Mouse (Mus musculus): ENCODE data around the gene C2cd4c. TPM values are rescaled to one million over a fixed set of nuclear protein-coding genes. Genes with fewer than 3 reads are reported as not detected.

C2cd4c gene
- polyA plus RNA-seq, 1 experiment from 2014 or later, result 0.28 TPM

DNA sequence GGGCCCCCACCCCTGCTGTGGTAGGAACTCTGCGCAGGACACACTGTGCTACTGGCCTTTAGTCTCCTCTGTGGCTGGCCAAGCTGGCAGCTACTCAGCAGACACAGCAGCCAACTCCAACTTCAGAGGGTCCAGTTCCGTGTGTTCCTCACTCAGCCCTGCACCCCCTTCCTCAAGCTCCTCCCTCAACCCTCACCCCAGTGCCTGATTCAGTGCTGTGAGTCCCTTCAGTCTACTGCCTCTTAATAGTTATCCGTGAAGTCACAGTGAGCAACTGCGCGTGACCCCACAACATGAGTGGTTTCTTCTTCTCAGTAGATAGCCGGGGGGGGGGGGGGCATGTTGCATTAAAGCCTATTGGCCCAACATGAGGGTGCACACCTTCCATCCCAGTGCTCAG lies 40.2 kb downstream of the C2cd4c start:
- no peaks in the 10 kb centered on the region for H3K9me3 ChIP-seq
- H3K36me3 ChIP-seq, result no peaks in the 10 kb centered on the region
- no peak overlapping the region for H3K27ac ChIP-seq
- no peaks in the 10 kb centered on the region for H3K4me1 ChIP-seq (replicated peaks)
- no peaks in the 10 kb centered on the region for H3K27me3 ChIP-seq
- no peak overlapping the region for H3K9ac ChIP-seq (replicated peaks)
- 90% methylated on average over 6 of the region's 6 CpGs for WGBS
- ATAC-seq, result no peak
- H3K4me2 ChIP-seq (replicated peaks), result no peak overlapping the region
- no peak overlapping the region for H3K4me3 ChIP-seq (replicated peaks)

GRCm38 (mm10) chr10:79571314-79571713 lies 42.5 kb downstream of the C2cd4c start:
- Histone ChIP-seq H3K27me3 (no peaks in the 10 kb centered on the region), H3K4me2 (replicated peaks) (no peak overlapping the region), H3K9ac (replicated peaks) (no peak overlapping the region), H3K4me3 (replicated peaks) (no peak overlapping the region), H3K4me1 (replicated peaks) (no peaks in the 10 kb centered on the region), H3K36me3 (no peaks in the 10 kb centered on the region), H3K27ac (no peak overlapping the region), H3K9me3 (no peaks in the 10 kb centered on the region)
- no peak for ATAC-seq
- WGBS, result 97% methylated on average over 2 of the region's 2 CpGs

DNA sequence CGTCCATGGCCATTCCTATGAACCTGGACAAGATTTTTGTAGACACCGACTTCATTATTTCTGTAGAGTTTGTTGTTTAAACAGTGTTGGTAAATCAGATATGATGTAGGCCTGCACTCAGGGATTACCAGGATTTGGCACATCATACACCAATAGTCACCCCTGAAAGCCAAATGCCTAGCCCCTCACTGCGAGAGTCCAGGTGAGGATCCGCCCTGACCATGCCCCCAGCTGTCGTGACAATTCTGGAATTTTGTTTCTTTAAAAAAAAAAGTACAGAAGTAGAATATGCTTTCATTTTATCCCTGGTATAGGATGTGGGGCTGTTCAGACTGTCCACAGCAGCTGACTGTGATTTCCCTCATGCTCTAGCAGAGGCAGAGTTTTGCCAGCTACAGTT lies 43.9 kb downstream of the C2cd4c start:
- ATAC-seq, result no peak

GRCm38 (mm10) chr10:79559716-79560115 lies 54.1 kb downstream of the C2cd4c start:
- H3K4me2 ChIP-seq (replicated peaks), result no peak overlapping the region
- no peak overlapping the region for H3K4me3 ChIP-seq (replicated peaks)
- WGBS, result 93% methylated on average over 2 of the region's 2 CpGs
- no peak overlapping the region for H3K27ac ChIP-seq
- H3K9ac ChIP-seq (replicated peaks), result no peak overlapping the region
- ATAC-seq, result no peak
- H3K4me1 ChIP-seq (replicated peaks), result peaks cover 6% of the 10 kb centered on the region; the same call in 1 of the 2 replicates
- no peaks in the 10 kb centered on the region for H3K9me3 ChIP-seq
- H3K36me3 ChIP-seq, result no peaks in the 10 kb centered on the region
- H3K27me3 ChIP-seq, result no peaks in the 10 kb centered on the region

More for the DNA sequence above, 43.9 kb downstream of the C2cd4c start:
- no peaks in the 10 kb centered on the region for H3K27me3 ChIP-seq
- no peak overlapping the region for H3K4me3 ChIP-seq (replicated peaks)
- no peaks in the 10 kb centered on the region for H3K9me3 ChIP-seq
- no peak overlapping the region for H3K4me2 ChIP-seq (replicated peaks)
- 95% methylated on average over 5 of the region's 5 CpGs for WGBS
- no peak overlapping the region for H3K27ac ChIP-seq
- H3K36me3 ChIP-seq, result no peaks in the 10 kb centered on the region
- H3K4me1 ChIP-seq (replicated peaks), result no peaks in the 10 kb centered on the region
- H3K9ac ChIP-seq (replicated peaks), result no peak overlapping the region

- Histone ChIP-seq H3K4me1 (replicated peaks) (peaks cover 24% of the 10 kb centered on the region), H3K4me3 (replicated peaks) (no peak overlapping the region), H3K9me3 (no peaks in the 10 kb centered on the region), H3K27ac (no peak overlapping the region), H3K36me3 (no peaks in the 10 kb centered on the region), H3K4me2 (replicated peaks) (no peak overlapping the region), H3K9ac (replicated peaks) (no peak overlapping the region), H3K27me3 (no peaks in the 10 kb centered on the region)
- 97% methylated on average over 5 of the region's 5 CpGs for WGBS
- ATAC-seq, result no peak
Observed at GRCm38 (mm10) chr10:79557496-79557895, 56.3 kb downstream of the C2cd4c start.

GRCm38 (mm10) chr10:79556951-79557350 lies 56.9 kb downstream of the C2cd4c start:
- Histone ChIP-seq H3K36me3 (no peaks in the 10 kb centered on the region), H3K4me1 (replicated peaks) (peaks cover 28% of the 10 kb centered on the region), H3K27me3 (no peaks in the 10 kb centered on the region), H3K27ac (no peak overlapping the region), H3K9me3 (no peaks in the 10 kb centered on the region), H3K9ac (replicated peaks) (no peak overlapping the region), H3K4me2 (replicated peaks) (no peak overlapping the region), H3K4me3 (replicated peaks) (no peak overlapping the region)
- ATAC-seq, result no peak
- WGBS, result 94% methylated on average over 5 of the region's 5 CpGs

Other genes starting within 250 kb of the C2cd4c start
- not detected in 2 replicates for gene Vmn2r83, start 145.3 kb downstream of the C2cd4c start, polyA plus RNA-seq (2015; fragmentation: Nextera tagmentation; extraction: Ambion mirVana)
- gene Plpp2, start 80.2 kb downstream of the C2cd4c start, polyA plus RNA-seq (2015; fragmentation: Nextera tagmentation; extraction: Ambion mirVana), result 9.5 and 10.5 TPM in 2 replicates
- gene Mier2, start 58.8 kb downstream of the C2cd4c start, polyA plus RNA-seq (2015; fragmentation: Nextera tagmentation; extraction: Ambion mirVana), result 50.4 and 61.4 TPM in 2 replicates
- not detected in 2 replicates for gene Theg, start 26.7 kb downstream of the C2cd4c start, polyA plus RNA-seq (2015; fragmentation: Nextera tagmentation; extraction: Ambion mirVana)
- 18.4 and 20.5 TPM in 2 replicates for gene Shc2, start 23.9 kb upstream of the C2cd4c start, polyA plus RNA-seq (2015; fragmentation: Nextera tagmentation; extraction: Ambion mirVana)
- gene Odf3l2, start 31.7 kb upstream of the C2cd4c start, polyA plus RNA-seq (2015; fragmentation: Nextera tagmentation; extraction: Ambion mirVana), result 0.27 TPM in 1 of 2 replicates, not detected in the other
- 0.50 and 0.90 TPM in 2 replicates for gene Madcam1, start 50.5 kb upstream of the C2cd4c start, polyA plus RNA-seq (2015; fragmentation: Nextera tagmentation; extraction: Ambion mirVana)
- gene Tpgs1, start 55.3 kb upstream of the C2cd4c start, polyA plus RNA-seq (2015; fragmentation: Nextera tagmentation; extraction: Ambion mirVana), result 80.8 and 84.1 TPM in 2 replicates
- 109 and 110 TPM in 2 replicates for gene Cdc34, start 68.2 kb upstream of the C2cd4c start, polyA plus RNA-seq (2015; fragmentation: Nextera tagmentation; extraction: Ambion mirVana)
- 1.4 and 1.7 TPM in 2 replicates for gene Gzmm, start 75.0 kb upstream of the C2cd4c start, polyA plus RNA-seq (2015; fragmentation: Nextera tagmentation; extraction: Ambion mirVana)
- 564 and 608 TPM in 2 replicates for gene Bsg, start 90.5 kb upstream of the C2cd4c start, polyA plus RNA-seq (2015; fragmentation: Nextera tagmentation; extraction: Ambion mirVana)
- gene Hcn2, start 102.6 kb upstream of the C2cd4c start, polyA plus RNA-seq (2015; fragmentation: Nextera tagmentation; extraction: Ambion mirVana), result 0.18 and 0.43 TPM in 2 replicates
- gene Polrmt, start 132.6 kb upstream of the C2cd4c start, polyA plus RNA-seq (2015; fragmentation: Nextera tagmentation; extraction: Ambion mirVana), result 38.5 and 43.9 TPM in 2 replicates
- gene Fgf22, start 141.1 kb upstream of the C2cd4c start, polyA plus RNA-seq (2015; fragmentation: Nextera tagmentation; extraction: Ambion mirVana), result 1.1 and 1.3 TPM in 2 replicates
- 71.5 and 82.3 TPM in 2 replicates for gene Rnf126, start 152.9 kb upstream of the C2cd4c start, polyA plus RNA-seq (2015; fragmentation: Nextera tagmentation; extraction: Ambion mirVana)
- gene Fstl3, start 163.2 kb upstream of the C2cd4c start, polyA plus RNA-seq (2015; fragmentation: Nextera tagmentation; extraction: Ambion mirVana), result 0.63 and 1.1 TPM in 2 replicates
- not detected in 2 replicates for gene Prss57, start 176.9 kb upstream of the C2cd4c start, polyA plus RNA-seq (2015; fragmentation: Nextera tagmentation; extraction: Ambion mirVana)
- 246 and 261 TPM in 2 replicates for gene Palm, start 179.5 kb upstream of the C2cd4c start, polyA plus RNA-seq (2015; fragmentation: Nextera tagmentation; extraction: Ambion mirVana)
- 0.36 and 0.85 TPM in 2 replicates for gene Misp, start 207.0 kb upstream of the C2cd4c start, polyA plus RNA-seq (2015; fragmentation: Nextera tagmentation; extraction: Ambion mirVana)
- gene Ptbp1, start 240.4 kb upstream of the C2cd4c start, polyA plus RNA-seq (2015; fragmentation: Nextera tagmentation; extraction: Ambion mirVana), result 106 and 116 TPM in 2 replicates